Mouse (Mus musculus) lung, postnatal 0 days (tissue): ENCODE measurements around the gene Rph3al.

Experiments
- CTCF ChIP-seq: IDR thresholded peaks from 2 replicates; pipeline ENCODE4 v1.5.1; 2016; ENCODE audit warnings: antibody characterized with exemption, mild to moderate bottlenecking
- EP300 ChIP-seq: IDR thresholded peaks from 2 replicates; pipeline ENCODE4 v1.6.1; 2016; ENCODE audit warnings: antibody characterized with exemption, mild to moderate bottlenecking, control low read depth

- TF ChIP-seq CTCF (no peak), EP300 (no peak)
These were observed 76.6 kb downstream of the Rph3al start for GRCm38 (mm10) chr11:75861653-75862052.
